Mouse (Mus musculus): ENCODE data around the gene Atp6v0e. TPM values are rescaled to one million over a fixed set of nuclear protein-coding genes. Genes with fewer than 3 reads are reported as not detected.

The Atp6v0e gene
- polyA plus RNA-seq, 1 experiment from 2014 or later: 122 TPM

- Histone ChIP-seq H3K27me3 (ENCODE audit: control insufficient read depth, insufficient read depth, low read length) (no peaks in the 10 kb centered on the region), H3K4me1 (ENCODE audit: control insufficient read depth, insufficient read depth, low read length) (no peaks in the 10 kb centered on the region), H3K4me2 (ENCODE audit: low read depth, low read length) (no peak overlapping the region), H3K4me3 (ENCODE audit: low read depth, low read length) (no peak overlapping the region), H3K27ac (replicated peaks; ENCODE audit: low read depth, low read length) (no peak overlapping the region), H3K9me3 (replicated peaks; ENCODE audit: control insufficient read depth, low read length) (no peaks in the 10 kb centered on the region), H3K36me3 (replicated peaks; ENCODE audit: control insufficient read depth, insufficient read depth, low read depth, low read length) (no peaks in the 10 kb centered on the region), H3K9ac (replicated peaks; ENCODE audit: low read length) (no peak overlapping the region)
- ATAC-seq (replicated peaks; ENCODE audit: insufficient number of reproducible peaks, low FRiP score, low TSS enrichment, low read depth) (no peak), DNase-seq (ENCODE audit: low spot score) (no peak)
- 67% methylated on average over 1 of the region's 1 CpGs for WGBS
Observed at GRCm38 (mm10) chr17:26743294-26743693, 80.3 kb downstream of the Atp6v0e start.

Other genes starting within 250 kb of the Atp6v0e start
- gene Neurl1b, start 248.4 kb upstream of the Atp6v0e start, polyA plus RNA-seq (2014; fragmentation: Nextera tagmentation; extraction: Ambion mirVana): 0.25 and 0.45 TPM in 2 replicates
- gene Ergic1, start 101.7 kb upstream of the Atp6v0e start, polyA plus RNA-seq (2014; fragmentation: Nextera tagmentation; extraction: Ambion mirVana): 133 and 138 TPM in 2 replicates
- 25.4 and 27.5 TPM in 2 replicates for gene Dusp1, start 101.1 kb upstream of the Atp6v0e start, polyA plus RNA-seq (2014; fragmentation: Nextera tagmentation; extraction: Ambion mirVana)
- 3.5 and 3.8 TPM in 2 replicates for gene Crebrf, start 52.4 kb downstream of the Atp6v0e start, polyA plus RNA-seq (2014; fragmentation: Nextera tagmentation; extraction: Ambion mirVana)
- gene Bnip1, start 117.8 kb downstream of the Atp6v0e start, polyA plus RNA-seq (2014; fragmentation: Nextera tagmentation; extraction: Ambion mirVana): 52.4 and 54.2 TPM in 2 replicates
- 1.8 and 2.2 TPM in 2 replicates for gene Nkx2-5, start 181.8 kb downstream of the Atp6v0e start, polyA plus RNA-seq (2014; fragmentation: Nextera tagmentation; extraction: Ambion mirVana)